Mouse (Mus musculus) bone marrow, adult 2 months (tissue): ENCODE measurements around the gene Crip3.

Source experiments
- CTCF ChIP-seq: fragments of 200-500 bp; IDR thresholded peaks from 2 replicates; pipeline ENCODE4 v1.5.1; 2011; ENCODE audit warnings: low read length, control low read depth; ENCODE audit not compliant: control insufficient read depth, insufficient read depth
- POLR2A ChIP-seq: fragments of 200-500 bp; IDR thresholded peaks from 2 replicates; pipeline ENCODE4 v1.6.1; 2011; ENCODE audit warnings: low read depth, mild to moderate bottlenecking, control low read depth, low read length, borderline replicate concordance; ENCODE audit not compliant: control insufficient read depth

- TF ChIP-seq POLR2A: no peak
- TF ChIP-seq CTCF: no peak
Measured at GRCm38 (mm10) chr17:46477286-46477685, 48.6 kb downstream of the Crip3 start.
